Mouse (Mus musculus): Measurements from ENCODE around the gene Gm21731.
"Not testable (repeated sequence)": the region's sequence is repeated elsewhere in the genome, so short reads cannot be mapped to it uniquely, and the experiment has no call there.

DNA sequence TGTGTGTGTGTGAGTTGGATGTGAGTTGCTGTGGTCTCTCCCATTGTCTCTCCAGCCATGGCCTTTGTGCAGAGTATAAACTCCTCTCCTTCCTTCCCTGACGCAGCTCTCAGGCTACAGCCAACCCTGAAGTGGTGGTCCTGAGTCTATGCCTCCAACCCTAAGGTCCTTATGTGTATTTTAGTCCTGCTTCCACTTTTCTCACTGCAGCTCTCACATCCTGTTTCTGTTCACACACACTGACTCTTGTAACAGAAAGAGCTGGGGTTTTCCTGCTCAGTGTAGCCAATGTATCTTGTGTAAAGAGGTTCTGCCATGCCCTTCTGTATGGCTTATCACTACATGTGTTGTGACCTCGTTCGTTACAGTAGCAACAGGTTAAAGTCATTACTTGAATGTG, 20.8 kb downstream of the Gm21731 start:
- TF ChIP-seq CTCF (IDR thresholded peaks at IDR 0.05; ENCODE audit: low read depth, low read length); POLR2A (IDR thresholded peaks at IDR 0.05; ENCODE audit: insufficient read depth, low read length); EP300 (IDR thresholded peaks at IDR 0.05; ENCODE audit: insufficient read depth, low read depth, low read length): not testable (repeated sequence)
